Mouse (Mus musculus) spleen, adult 12 weeks (tissue): ENCODE measurements at regions not wholly inside any gene's neighbourhood (a gene's known extent, or its start where the extent isn't known, plus 50 kb on each side); places are given as distances from the start of the nearest gene placed in this dataset.
A peak's percentile ranks its signal among the peaks of the same experiment; 100 is the strongest.

Source experiments
- DNase-seq: peaks from one replicate; pipeline ENCODE4 v3.0.0; 2022; ENCODE audit warnings: low spot score

DNA sequence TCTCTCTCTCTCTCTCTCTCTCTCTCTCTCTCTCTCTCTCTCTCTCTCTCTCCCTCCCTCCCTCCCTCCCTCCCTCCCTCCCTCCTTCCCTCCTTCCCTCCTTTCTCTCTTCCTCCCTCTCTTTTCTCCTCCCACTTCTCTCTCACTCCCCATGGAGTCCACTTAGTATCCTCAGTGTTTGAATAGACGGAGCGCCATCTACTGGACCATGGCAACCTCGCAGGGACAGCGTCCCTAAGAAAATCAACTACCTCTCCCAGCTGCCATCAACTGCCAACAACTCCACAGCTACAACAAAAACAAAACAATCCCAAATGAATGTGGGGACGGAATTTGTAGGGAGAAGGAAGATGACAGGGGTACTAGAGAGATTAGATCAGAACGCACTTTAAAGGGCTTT lies 69.5 kb upstream of the Gls start:
- peak; percentile 13 for DNase-seq

GRCm38 (mm10) chr1:52301266-52301665 lies 68.2 kb upstream of the Gls start:
- DNase-seq = no peak

GRCm38 (mm10) chr1:52299559-52299958 lies 66.5 kb upstream of the Gls start:
- DNase-seq = no peak

- DNase-seq = no peak
Measured at GRCm38 (mm10) chr1:52298336-52298735, 65.3 kb upstream of the Gls start.

- no peak for DNase-seq
Measured at GRCm38 (mm10) chr1:52296178-52296577, 63.1 kb upstream of the Gls start.

DNA sequence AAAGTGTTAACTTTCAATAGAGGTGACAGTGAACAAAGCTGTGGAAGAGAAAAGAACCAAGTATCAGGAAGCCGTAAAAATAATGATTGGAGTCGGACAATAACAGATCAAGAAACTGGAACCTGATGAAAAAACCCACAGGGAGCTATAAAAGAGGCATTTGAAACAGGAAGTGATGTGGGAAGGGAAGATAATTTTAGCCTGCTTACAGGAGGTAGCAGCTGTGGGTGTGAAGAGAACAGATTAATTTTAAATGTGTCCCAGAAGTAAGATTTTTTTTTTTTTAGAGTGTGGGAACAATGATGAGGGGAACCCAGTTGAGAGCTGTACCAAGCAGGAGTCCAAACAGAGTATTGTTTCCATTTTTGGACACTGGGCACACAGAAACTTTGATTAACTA lies 61.5 kb upstream of the Gls start:
- DNase-seq = no peak

GRCm38 (mm10) chr1:52293393-52294099 lies 60.5 kb upstream of the Gls start:
- DNase-seq = no peak
